Mouse (Mus musculus) R1 (cell line): ENCODE data around the gene Olfr770.
"Not testable (repeated sequence)": the region's sequence is repeated elsewhere in the genome, so short reads cannot be mapped to it uniquely, and the experiment has no call there.

Experiments
- DNase-seq: peaks from one replicate; pipeline ENCODE4 v3.0.0-alpha.2; 2018; ENCODE audit warnings: low read depth, low spot score

Olfr770 gene

DNA sequence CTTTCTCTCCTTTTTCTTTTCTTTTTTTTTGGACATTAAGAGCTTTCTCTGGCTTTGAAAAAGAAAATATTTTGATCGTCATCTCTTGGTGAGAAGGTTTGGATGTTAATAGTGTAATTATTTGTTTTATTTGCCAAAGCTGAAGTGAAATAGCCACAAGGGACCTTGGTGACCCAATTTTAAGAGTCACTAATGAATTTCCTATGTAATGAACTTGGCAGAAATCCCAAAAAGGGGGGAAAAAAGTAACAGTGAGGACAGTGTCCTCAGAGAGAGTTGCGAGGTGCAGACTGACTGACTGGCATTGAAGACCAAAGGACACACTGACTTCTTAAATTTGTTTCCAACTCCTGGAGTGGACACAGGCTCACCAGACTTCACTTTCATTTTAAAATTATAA is at the start of gene Olfr770:
Olfr770 (minus strand) TSS at position 101 of the 400 bp plus-strand sequence.
- no peak for DNase-seq

DNA sequence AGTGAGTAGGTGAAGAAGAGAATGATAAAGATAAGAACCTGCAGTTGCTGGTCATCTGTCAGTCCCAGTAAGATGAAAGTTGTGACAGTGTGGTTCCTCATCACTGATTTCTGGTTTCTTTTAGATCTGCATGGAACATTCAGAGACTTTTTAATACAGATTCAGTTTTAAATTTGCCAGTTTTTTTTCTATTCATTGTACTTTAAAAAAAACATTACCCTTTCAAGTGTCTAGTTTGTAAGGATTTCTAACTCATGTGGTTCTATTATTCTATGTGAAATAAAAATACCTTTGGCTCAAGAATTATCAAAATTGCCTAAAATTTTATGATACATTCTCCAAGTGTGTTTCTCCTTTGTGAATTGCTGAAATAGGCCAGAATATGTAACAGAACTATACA is 48.5 kb upstream of the Olfr770 start, which contains the start of gene Olfr773:
Olfr773 (minus strand) TSS at position 101 of the 400 bp plus-strand sequence.
- not testable (repeated sequence) for DNase-seq

- not testable (repeated sequence) for DNase-seq
These were observed 39.0 kb upstream of the Olfr770 start, which contains the start of gene Olfr772 for GRCm38 (mm10) chr10:129177821-129178220. TSS of gene Olfr772 (minus strand) at chr10:129177921.

- no peak for DNase-seq
These were observed 25.9 kb upstream of the Olfr770 start, which contains the start of gene Olfr771 for GRCm38 (mm10) chr10:129164651-129165050. TSS of gene Olfr771 (minus strand) at chr10:129164751.

GRCm38 (mm10) chr10:129117761-129118160 is 21.0 kb downstream of the Olfr770 start, which contains the start of gene Olfr769:
TSS of gene Olfr769 (minus strand) at chr10:129117861.
- no peak for DNase-seq

- no peak for DNase-seq
These were observed 23.7 kb downstream of the Olfr770 start for GRCm38 (mm10) chr10:129115146-129115545.

DNA sequence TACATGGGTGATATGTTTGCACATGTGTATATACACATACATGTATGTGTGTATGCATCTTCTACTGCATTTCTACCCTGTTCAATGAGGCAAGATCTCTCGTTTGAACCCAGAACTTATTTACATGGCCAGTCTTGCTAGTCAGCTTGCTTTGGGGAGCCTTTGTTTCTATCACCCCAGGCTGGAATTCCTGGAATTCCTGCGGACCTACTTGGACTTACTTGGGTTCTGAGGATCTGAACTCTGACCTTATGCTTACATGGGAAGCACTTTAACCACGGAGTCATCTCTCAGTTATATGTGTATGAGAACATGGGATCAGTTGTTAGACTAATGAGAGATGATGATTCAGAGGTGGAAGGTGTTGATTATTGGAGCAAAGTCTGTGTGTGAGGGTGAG is 37.6 kb downstream of the Olfr770 start:
- peak; percentile 77 for DNase-seq

GRCm38 (mm10) chr10:129099275-129099674 is 39.5 kb downstream of the Olfr770 start, which contains the start of gene Olfr768:
TSS of gene Olfr768 (minus strand) at chr10:129099375.
- DNase-seq = no peak

- DNase-seq = not testable (repeated sequence)
These were observed 56.0 kb downstream of the Olfr770 start, which contains the start of gene Olfr767 for GRCm38 (mm10) chr10:129082810-129083209. TSS of gene Olfr767 (minus strand) at chr10:129082910.
